Mouse (Mus musculus) frontal cortex, postnatal 25 days (tissue): ENCODE data around the gene Nuf2.
"Not testable (repeated sequence)": the region's sequence is repeated elsewhere in the genome, so short reads cannot be mapped to it uniquely, and the experiment has no call there.

Experiments used
- DNase-seq, 2 experiments: peaks; one replicate each; pipeline ENCODE4 v3.0.0; 2022; ENCODE audit warnings: low spot score in 2 of 2

The Nuf2 gene

GRCm38 (mm10) chr1:169530876-169531701 is at the start of gene Nuf2:
Gene Nuf2, minus strand, starts transcription at chr1:169531464.
- peak; percentile 96 to 99 for DNase-seq

GRCm38 (mm10) chr1:169579572-169579971 is 48.3 kb upstream of the Nuf2 start:
- DNase-seq = no peak

- no peak for DNase-seq
Observed at GRCm38 (mm10) chr1:169574136-169574535, 42.9 kb upstream of the Nuf2 start.

GRCm38 (mm10) chr1:169555621-169556020 is 24.4 kb upstream of the Nuf2 start:
- no peak for DNase-seq

GRCm38 (mm10) chr1:169555019-169555418 is 23.8 kb upstream of the Nuf2 start:
- no peak for DNase-seq

GRCm38 (mm10) chr1:169553446-169553845 is 22.2 kb upstream of the Nuf2 start:
- no peak for DNase-seq

- DNase-seq = no peak
Observed at GRCm38 (mm10) chr1:169540415-169540814, 9.2 kb upstream of the Nuf2 start.

- DNase-seq = peak; percentile 65 to 71
Observed at GRCm38 (mm10) chr1:169531702-169532535, 655 bp upstream of the Nuf2 start.

- DNase-seq = no peak
Observed at GRCm38 (mm10) chr1:169529996-169530518, 1.2 kb downstream of the Nuf2 start.

GRCm38 (mm10) chr1:169526006-169526680 is 5.1 kb downstream of the Nuf2 start:
- no peak for DNase-seq

- DNase-seq = no peak
Observed at GRCm38 (mm10) chr1:169519337-169519736, 11.9 kb downstream of the Nuf2 start.

GRCm38 (mm10) chr1:169517899-169518517 is 13.3 kb downstream of the Nuf2 start:
- not testable (repeated sequence) for DNase-seq

- DNase-seq = no peak
Observed at GRCm38 (mm10) chr1:169517376-169517892, 13.8 kb downstream of the Nuf2 start.

- DNase-seq = no peak
Observed at GRCm38 (mm10) chr1:169506354-169506753, 24.9 kb downstream of the Nuf2 start.

- DNase-seq = no peak
Observed at GRCm38 (mm10) chr1:169502876-169503275, 28.4 kb downstream of the Nuf2 start.

GRCm38 (mm10) chr1:169495621-169496020 is 35.6 kb downstream of the Nuf2 start:
- DNase-seq = peak; percentile 51 to 62

GRCm38 (mm10) chr1:169491561-169491960 is 39.7 kb downstream of the Nuf2 start:
- DNase-seq = no peak

GRCm38 (mm10) chr1:169485408-169485885 is 45.8 kb downstream of the Nuf2 start:
- peak in 1 of 2 experiments; percentile 9 for DNase-seq

- no peak for DNase-seq
Observed at GRCm38 (mm10) chr1:169484565-169484964, 46.7 kb downstream of the Nuf2 start.

GRCm38 (mm10) chr1:169482596-169483335 is 48.5 kb downstream of the Nuf2 start:
- no peak for DNase-seq
